Mouse (Mus musculus): ENCODE results near the gene Bmp8b.
A peak's percentile ranks its signal among the peaks of the same experiment; 100 is the strongest.

GRCm38 (mm10) chr4:123082283-123083163 is 22.4 kb upstream of the Bmp8b start:
- TF ChIP-seq POLR2A (IDR thresholded peaks at IDR 0.05; ENCODE audit: extremely low read depth, insufficient read depth, low read length) (no peak), CTCF (IDR thresholded peaks at IDR 0.05; ENCODE audit: extremely low read depth, insufficient read depth, low read length) (peak; percentile 87)
